Mouse (Mus musculus) right cerebral cortex, adult 18-20 months (tissue): ENCODE measurements around the gene Prkca.

Source experiments
- DNase-seq: peaks from one replicate; pipeline ENCODE4 v3.0.0; 2022; ENCODE audit warnings: mixed read lengths

The Prkca gene

DNA sequence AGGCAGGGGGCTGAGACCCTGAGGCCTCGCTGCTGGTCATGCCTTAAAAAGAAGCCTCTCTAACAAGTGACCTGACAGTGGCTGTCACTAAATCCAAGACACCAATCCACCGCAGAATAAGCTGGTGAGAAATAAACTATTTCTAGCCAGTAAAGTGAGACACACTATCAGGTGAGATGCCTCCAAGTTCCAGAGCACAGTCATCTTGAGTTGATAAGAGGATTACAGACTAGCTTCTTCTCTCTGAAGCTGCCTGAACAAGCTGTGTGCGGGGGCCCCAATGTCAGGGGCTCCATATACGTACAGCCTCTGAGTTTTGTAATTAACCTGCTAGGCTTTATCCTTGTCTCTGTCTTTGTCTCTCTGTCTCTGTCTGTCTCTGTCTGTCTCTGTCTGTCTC lies 115.2 kb downstream of the Prkca start:
- no peak for DNase-seq

DNA sequence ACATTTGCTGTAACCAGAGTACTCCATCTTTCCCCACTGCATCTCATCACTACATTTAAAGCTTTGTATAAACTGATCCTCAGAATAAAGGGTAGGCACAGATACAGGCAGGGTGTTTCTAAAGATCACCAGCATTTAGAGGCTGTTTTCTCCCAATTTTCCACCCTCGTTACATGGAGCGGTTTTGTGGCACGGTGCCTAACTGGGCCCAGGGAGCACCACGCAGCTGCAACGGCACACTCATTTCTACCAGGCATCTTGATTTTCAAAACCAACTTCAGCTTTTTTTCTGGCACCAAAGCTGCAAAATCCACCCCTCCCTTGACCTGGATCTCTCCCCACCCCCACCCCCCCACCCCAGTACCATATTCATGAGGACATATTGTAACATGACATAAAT lies 117.5 kb downstream of the Prkca start:
- DNase-seq = no peak

DNA sequence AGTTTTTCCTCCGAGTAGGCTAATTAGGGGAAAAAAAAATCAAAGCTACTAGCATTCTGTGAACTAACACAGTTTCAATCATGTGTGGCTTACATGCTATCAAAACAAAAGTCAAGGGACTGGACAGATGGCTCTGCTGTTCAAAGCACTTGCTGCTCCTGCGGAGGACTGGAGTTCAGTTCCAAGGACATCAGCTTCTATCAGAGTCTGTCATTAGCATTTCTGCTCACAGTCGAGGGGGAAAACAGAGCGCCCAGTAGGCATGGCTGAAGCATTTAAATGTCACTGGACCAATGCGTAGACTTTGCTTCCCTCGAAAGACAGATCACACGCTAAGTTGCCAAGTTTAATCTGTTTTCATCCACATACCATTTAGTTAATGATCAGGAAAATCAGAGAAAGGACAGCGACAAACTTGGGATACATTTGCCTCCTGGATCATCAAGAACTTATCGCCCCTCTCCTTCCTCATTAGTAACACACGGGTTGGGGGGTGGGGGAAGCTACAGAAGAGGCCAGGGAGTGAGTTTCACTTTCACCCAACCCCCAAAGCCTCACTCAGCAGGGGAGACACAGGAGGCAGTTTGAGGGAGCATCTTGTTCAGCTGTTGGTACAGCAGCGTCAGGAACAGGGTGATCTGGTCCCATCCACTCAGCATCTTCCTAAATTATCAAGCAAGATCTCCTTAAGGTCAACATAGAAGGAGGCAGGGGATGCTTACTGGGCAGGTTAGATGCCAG lies 119.3 kb downstream of the Prkca start:
- DNase-seq = no peak

DNA sequence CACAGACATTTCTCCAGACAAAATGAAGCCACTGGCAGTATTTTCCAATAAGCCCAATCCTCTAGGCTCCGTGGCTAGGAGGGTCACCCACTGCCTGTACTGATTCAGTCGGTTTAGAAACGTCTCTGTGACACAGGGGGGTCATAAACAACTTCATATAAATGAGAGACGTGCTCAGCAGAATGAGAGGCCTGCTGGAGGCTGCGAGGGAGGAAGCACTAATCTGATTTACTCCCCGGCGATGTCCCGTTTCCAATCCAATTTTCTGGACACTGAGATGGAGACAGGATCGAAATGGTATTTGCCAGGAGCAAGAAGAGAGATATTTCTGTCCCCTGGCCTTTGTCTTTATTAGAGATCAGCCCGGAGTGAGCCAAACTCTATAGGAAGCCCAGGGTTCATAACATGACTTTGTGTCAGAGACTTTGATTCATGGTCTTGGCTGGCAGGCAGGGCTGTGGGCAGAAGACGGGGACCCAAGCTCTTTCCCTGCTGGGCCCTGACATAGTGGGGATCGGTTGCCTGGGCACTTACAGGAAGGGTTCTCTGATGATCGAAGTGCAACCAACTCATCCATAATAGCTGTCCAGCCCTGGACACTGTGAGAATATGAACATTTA lies 120.0 kb downstream of the Prkca start:
- DNase-seq = no peak

DNA sequence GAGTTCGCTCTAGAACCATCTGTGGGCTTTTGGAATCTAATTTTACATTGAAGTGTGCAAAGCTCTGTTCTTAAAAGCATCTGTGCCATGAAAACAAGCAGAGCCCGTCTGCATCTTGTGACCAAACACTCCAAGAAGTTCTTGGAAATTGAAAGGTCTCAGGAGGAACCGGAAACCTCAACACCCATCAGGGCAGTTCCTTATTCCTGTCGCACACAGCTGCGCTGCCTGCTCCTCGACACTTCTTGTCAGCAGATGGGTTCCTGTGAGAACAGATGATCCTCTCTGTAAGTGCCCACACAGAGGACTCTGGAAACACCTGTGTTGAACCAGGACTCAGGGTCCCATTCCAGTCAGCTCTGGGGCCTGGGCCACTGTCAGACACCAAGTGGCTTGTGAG lies 120.6 kb downstream of the Prkca start:
- DNase-seq = peak; percentile 53

DNA sequence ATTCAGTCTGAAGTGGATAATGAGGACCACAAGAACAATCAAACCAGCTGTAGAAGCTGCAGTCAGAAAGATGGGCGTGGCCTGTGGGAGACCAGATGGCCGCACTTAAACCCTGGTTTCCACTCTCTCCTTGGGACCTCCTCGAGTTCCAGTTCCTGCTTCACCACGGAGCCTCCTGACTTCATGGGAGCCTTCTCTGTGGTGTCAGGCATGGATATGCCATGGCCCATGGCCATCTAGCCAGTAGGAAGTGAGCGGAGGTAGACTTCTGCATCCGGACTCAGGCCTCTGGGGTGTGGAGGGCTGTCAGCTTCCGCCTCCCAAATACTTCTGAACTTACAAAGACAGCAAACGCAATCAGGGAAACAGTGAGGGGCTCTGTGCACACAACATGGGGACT lies 121.1 kb downstream of the Prkca start:
- peak; percentile 24 for DNase-seq

DNA sequence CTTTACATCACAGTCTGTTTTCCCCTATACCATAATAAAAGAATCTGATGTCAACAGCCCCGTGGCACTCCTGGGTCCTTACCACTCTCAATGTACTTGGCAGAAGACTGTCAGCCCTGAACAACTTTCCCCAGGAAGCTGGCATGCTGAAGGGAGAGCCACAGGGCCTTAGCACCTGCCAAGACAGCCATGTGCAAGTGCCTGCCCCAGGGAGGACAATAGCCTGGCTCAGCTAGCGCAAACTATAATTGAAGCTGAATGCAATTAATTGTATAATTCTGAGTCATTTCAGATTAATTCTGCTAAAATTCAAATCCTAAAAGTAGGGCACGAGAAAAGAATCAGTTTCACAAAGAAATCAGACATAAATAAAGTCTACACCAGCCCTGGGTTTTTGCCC lies 121.7 kb downstream of the Prkca start:
- peak; percentile 32 for DNase-seq

DNA sequence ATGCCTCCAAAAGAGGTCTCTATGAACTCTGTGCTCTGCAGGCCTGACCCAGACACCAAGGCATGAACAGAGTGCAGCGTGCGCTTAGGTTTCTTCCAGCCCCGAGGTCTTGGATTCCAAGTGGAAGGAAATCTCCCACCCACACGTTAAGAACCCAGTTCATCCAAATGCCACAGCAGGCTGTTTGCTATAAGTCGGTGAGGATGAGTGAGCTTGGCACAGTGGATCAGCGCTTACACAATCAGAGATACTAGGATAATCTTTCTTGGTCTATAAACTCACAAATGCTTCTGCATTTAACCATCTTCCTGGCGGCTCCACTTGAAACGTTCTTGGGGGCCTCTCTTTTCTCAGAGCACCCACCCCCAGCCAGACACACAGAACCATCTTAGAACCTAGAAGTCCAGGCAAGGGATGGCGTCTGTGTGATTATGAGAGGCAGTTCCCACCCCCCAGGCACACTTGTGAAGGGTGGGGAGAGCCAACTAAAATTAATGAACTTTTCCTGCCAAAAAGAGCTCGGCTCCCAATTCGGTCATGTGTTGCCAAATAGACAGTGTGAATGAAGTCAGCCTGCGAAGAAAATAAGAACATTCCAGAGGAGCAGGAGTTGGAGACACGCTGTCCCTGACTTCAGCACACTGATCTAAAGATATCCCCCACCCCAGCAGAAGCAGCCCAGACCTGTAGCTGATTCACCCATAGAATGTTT lies 122.4 kb downstream of the Prkca start:
- DNase-seq = peak; percentile 82

DNA sequence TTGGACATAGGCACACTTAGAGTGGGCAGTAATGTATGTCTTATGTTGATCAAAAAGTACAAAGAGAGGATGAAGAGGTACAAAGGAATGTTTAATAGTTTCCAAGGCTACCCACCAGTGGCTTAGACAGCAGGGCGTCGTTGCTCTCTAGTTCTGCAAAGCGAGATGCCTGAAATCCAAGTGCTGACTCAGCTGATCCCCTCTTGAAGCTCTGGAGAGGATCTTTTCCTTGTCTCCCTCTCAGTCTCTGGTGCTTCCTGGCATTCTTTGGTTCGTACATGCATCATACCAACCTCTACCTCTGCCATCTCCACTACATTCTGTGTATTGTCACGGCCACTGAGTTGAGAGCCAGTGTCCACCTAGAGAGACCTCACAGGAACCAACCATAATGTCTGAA lies 123.1 kb downstream of the Prkca start:
- DNase-seq = no peak

DNA sequence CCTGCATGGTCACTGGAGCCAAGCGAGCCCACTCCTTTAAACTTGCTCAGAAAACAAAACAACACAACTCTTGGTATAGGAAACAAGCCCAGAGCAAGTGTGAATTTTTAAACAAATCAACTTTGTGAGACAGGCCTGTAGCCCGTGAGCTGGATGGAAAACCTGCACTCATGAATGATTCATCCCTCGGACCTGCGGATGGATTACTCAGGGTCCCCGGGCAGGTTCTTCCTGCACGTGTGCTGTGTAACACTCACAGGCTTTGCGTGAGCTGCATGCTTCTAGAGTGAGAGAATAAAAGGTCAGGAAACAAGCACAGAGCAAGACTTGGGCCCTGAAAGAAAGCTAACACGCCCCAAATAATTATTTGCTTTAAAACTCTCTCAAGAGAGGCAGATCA lies 126.7 kb downstream of the Prkca start:
- no peak for DNase-seq

DNA sequence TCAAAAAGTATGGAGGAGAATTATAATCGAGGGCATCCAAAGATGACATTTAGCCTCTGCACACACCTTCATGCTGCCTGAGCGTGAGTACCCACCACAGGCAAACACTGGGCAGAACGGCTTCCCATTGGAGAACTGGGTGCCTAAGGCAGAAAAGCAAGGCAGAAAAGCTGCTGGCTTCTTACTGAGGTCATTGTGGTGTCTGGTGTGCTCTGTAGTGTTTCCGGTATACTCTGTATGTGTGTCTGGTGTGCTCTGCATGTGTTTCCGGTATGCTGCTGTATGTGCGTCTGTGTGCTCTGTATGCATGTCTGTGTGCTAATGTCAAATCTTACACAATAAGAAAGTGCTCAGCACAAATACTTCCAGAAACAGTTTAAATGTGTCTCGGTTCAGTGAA lies 127.7 kb downstream of the Prkca start:
- no peak for DNase-seq

DNA sequence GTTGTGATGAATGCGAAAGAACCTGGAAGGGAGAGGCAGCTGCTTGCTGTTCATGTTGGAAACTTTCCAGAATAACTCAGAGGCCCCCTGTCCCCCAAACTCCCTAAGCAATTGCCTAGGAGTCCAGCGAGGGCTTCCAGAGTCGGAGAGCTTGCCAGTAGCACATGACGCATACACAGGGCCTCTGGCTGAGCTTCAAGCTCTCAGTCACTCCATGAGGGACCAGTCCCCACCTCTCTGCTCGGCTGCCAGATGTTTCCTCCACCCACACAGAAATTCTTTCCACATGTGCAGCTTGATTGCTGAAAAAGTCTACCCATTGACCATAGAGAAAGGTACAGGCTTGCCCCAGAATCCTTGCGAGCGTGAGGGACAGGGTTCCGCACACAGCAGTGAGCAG lies 128.3 kb downstream of the Prkca start:
- peak; percentile 29 for DNase-seq

DNA sequence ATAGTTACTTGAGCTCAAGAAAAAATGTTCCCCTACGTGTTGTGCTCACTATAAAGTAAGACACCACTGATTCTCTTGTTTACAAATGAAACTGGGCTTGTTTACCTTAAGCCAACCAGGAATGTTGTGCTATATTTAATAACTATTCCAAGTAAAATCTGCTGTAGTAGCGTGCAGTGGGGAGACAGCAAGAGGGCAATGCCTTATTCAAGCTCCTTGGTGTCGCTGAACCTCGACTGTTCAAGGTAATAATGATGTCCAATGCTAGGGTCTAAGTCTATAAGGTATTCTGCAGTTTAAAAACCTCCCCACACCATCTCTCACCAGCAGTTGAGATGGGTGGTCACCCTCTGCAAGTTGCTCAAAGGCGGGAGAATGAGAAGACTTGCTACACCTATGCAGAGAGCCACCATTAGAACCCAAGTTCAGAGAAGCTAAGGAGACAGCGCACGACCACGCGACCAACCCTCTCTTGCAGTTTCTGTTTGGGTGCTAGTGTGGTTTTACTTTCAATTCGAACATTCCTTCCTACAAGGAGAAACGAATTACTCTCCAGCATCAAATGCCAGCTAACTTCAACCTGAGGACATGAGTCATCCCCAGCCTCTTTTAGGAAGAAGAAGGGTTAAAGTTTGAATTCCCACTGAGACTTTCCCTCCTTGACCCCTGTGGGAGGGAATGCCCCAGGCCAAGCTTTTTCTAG lies 129.1 kb downstream of the Prkca start:
- DNase-seq = no peak

DNA sequence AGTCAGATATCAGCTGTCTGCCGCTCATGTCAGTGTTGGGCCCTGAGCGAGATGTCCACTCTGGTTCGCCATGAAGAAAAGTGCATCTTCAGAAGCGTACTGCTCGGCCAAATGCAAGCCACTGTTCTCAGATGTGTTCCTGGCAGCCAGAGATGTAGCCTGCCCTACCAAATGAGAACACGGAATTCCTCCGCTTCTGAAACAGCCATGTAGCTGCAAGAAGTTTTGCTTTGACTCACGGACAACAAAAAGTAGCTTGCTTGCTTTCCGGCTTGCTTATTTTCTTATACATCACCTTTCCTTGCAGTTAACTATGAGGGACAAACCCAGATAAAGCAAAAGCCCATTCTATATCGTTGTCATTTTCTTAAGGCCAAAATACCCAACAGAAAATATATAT lies 129.9 kb downstream of the Prkca start:
- DNase-seq = no peak

DNA sequence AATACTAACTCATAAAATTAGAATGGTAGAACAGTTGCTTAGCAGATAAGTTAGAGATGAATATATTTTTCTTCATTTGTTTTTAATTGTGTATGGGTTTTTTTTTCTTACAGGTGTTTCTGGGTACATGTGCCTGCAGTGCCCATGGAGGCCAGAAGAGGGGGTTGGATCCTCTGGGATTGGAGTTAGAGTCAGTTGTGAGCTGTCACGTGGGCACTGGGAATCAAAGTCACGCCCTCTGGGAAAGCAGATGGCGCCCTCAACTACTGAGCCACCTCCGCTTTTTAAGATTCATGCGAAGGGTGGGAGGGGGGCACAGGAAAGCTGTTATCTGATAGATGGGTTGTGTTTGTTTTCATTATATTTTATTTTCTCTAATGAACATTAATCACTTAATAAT lies 131.1 kb downstream of the Prkca start:
- no peak for DNase-seq

DNA sequence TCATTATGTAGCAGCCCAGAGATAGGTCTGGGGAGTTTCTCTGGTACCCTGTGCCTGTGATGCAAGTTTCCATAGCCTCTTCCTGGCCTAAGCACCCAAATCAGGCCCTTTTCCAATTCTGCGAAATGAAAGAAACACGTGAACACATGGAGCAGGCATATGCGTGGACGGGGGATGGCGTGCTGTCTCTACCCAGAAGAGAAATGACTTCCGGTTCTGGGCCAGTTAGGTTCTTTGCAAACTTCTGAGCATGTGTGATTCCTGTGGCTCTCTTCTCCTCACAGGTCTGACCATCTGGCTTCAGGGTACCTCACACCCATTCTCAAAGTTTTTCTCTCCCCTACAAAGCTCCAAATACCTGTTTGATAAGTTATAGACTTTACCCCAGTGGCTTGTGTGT lies 131.7 kb downstream of the Prkca start:
- DNase-seq = no peak

DNA sequence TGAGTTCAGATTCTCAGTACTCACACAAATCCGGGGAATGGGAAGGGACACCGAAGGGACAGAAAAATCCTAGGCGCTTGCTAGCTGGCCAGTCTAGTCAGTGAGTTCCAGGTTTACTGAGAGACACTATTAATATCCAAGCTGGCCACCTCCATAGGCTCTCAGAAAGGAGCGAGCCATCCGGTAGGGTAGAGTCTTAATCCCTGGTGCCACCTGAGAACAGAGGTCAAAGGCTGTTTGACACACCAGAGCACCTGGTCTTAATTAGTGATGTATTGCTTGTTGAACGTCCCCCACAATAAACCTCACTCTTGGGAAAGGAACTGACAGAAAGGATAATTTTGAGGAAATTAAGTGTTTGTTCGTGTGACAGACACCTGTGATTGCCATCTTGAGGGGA lies 133.0 kb downstream of the Prkca start:
- no peak for DNase-seq

DNA sequence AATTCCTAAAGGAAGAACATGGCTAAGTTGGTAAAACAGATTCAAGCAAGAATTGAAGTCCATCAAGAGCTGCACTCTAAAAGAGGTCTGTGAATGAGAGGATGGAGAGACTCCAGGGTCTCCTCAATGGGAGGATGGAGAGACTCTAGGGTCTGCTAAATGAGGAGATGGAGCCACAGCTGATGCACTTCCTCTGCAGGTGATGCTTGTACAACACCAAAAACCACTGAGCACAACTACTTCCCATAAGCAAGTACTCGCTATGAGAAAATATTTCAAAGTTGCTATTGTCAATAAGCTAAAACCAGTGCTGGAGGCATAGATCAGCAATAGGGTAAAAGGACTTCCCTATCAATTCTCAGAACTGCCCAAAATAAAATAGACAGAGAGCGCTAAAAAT lies 137.1 kb downstream of the Prkca start:
- no peak for DNase-seq

DNA sequence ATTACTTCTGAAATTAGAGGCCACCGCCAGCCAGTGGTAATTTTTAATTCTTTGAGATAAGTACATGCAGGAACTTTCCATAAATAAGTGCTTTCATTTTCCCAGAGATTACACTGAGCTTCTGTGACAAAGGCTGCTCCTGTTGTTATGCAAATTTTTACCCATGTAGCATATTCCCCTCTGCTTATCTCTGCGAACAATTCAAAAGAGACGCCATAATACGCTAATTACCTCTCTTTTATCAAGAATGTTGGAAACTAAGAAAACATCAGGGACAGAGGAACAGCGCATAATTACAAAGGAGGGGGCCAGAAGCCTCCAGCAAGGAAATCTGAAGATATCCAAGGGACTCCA lies 138.9 kb downstream of the Prkca start:
- DNase-seq = no peak

DNA sequence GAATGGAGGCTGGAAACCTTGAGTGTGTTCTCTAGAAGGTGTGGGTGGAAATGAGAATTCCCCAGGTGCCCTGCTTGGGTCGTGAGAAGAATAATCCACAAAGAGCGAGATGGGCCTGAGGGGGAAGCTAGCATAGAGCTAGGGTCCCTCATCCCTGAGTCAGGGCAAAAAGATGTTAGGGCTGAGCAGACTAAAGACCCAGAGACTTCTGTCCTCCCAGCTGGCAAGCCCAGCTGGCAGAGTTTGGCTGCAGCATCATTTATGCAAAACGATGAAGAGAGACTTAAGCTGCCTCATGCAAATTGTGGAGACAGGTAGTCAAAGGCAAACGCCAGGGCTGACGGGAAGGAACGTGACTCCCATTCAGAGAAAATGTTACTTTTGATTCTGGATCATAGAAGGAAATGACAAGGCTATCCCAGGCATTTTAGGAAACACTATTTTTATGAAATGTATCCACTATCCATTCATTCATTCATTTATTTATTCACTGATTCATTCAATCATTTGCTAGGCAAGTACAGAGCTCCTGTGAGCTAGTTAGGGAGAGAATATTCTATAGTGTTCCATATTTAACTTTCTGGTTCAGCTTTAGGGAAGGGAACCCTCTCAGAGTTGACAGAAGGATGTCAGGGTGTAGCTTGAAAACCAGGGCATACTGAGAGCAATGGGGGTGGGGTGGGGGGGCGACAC lies 139.4 kb downstream of the Prkca start:
- no peak for DNase-seq

DNA sequence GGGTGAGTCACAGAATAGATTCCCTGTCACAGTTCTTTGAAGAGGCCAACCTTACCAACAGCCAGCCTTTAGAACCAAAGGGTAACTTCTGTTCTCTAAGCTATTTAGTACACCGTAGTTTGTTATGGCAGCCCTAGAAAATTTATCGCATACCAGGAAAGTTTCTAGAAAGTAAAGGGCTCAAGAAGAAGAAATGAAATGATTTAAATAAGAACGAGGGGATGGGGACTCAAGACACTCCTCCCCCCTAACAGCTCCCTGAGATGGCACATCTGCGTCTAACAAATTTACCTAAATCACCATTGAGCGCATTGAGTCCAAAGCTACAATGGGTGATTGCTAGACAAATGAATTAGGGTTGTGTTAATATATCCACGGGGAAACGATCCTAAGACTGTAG lies 140.9 kb downstream of the Prkca start:
- DNase-seq = no peak

DNA sequence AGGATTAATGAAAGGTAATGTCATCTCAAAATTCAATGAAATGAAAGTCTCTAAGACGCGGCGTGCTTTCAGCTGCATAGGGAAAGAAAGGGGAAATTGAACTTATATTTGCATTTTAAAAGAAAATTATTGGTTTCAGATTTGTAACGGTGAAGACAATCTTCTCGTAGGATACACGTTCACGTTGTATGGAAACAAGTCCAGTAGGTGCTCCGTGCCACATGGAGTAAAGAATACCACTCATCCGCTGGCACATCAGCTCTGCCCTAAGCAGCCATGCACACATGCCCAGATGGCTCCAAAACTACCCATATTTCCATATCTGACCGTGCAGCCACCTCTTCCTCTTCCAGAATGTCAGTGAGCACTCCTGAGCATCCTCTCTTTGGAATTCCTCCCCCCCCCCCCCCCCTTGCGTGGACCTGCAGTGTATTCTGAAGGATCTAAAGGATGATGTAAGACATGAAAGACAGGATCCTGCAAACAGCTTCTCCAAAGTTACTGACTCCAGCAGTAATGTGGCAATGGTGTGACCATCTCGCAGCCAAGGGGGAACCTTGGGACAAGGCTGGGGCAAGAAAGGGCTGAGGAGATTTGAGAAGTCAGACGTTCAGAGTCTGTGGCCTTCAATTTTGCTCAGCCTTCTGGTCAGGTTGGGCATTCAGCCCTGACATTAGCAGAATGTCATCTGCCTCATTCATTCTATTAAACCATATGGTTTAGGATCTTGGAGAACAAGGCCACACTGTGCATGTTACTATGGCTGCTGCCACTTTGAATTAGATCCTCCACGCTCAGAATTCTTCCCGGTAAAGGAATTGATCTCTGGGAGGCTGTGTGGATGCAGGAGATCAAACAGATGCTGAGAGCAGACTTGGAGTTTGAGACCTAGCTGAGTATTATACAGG lies 142.8 kb downstream of the Prkca start:
- DNase-seq = no peak
